Mouse (Mus musculus) mouse trophoblast stem cell (cell line): ENCODE measurements around the gene Cdc14a.

Source experiments
- in situ Hi-C, 2 experiments: fragments of 300-500 bp; cut with MseI, MboI; formaldehyde crosslinking; loops; 2 replicates in 1 of 2; 3 replicates in 1 of 2; pipeline ENCODE4 v1.15.1; 2025

Gene Cdc14a

DNA sequence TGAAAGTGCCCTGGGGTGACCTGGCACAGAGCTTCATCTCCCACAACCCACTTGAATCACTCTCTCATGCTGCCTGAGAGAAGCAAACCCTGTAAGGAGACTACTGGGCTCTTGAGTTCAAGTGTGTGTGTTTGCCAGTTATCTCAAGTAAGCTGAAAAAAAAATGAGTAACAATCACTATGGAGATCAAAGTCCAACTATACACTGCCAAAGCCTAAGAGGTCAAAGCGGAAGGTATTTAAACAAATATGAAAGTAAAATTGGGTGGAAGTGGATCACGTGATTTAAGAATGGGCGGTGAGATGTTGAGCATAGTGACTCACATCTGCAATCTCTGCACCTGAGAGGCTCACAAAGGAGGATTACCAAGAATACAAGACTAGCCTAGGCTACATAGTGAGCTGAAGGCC lies 9.4 kb downstream of the Cdc14a start:
- in situ Hi-C loops: no loop called here

DNA sequence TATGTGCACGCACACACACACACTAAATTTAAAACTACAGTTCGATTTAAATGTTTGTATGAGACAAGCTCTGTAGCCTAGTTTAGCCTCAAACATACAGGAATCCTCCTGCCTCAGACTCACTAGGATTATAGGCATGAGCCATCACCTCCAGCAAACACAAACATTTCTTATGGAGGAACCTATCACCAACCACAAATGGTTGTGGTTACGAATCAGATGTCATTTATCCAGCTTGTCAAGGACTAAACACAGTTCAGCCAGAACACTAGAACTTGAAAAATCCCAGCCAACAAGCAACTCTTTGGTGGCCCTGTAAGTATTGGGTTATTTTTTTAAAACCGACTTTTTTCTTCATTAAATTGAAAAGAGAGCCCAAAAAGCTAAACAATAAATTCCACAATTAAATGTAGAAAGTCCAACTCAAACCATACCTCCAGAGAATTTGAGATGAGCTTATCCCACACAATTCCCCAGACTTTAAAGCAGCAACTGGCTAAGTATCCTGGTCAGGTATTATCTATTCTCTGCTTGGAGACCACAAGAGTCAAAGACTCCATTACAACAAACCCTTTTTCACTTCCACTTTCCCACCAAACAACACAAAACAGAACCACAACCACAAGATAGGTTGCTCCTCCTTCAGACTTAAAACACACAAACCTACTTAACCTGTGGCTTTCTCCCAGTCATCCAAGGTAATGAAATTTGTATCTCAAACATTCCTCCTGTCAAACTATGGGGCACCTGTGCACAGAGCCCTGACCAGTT lies 10.7 kb downstream of the Cdc14a start:
- in situ Hi-C loops: no loop called here

DNA sequence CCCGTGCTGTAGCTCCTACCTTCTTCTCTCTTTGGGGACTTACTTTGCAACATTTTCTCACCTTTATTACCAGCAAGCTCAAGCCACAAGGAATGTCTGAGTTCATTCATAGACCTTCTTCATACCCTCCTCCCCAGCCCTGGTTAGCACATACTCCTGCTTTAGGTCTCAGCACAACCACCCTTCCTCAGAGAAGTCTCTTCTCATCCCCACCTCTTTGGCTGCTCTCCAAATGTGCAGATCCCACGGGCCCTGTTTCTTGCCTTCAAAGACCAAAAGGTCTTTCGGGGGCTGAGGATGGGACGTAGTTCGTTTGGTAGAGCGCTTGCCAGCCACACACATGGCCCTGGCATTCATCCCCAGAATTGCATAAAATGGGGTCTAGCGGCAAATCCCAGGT lies 13.8 kb downstream of the Cdc14a start:
- in situ Hi-C loops: no loop called here

DNA sequence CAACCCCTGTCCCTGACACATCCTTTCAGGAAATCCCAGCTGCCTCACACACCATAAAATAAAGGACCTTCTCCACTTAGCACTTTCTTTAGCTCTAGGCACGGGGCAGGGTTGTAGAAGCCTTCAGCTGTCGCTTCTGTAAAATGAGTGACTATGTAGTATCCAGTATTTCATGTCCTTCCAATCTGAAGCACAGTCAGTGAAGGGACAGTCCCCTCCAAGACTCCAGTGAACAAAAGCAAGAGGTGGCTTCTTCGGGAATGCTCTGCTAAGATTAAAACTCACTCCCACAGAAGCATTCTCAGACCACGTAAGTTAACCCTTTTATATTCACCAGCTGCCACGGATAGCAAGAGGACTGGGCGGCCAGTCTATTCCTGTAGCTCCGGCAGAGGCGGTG lies 14.3 kb downstream of the Cdc14a start:
- in situ Hi-C loops: no loop called here

DNA sequence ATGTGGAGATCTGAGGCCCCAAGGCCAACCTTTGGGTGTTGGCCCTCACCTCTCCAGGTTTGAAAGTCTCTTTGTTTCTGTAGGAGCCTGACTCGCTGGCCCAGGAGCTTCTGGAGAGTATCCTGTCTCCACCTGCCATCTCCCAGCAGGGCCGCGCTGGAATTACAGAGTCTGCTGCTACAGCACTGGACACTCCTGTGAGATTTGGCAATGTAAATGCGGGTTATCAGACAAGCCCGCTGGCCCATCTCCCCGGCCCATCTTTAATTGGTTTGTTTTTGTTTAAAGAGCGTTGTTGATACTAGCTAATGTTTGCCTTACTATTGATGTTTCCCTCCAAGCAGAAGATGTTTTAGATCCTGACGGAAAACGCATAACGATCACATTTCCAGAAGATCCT lies 15.0 kb downstream of the Cdc14a start:
- in situ Hi-C loops: no loop called here

DNA sequence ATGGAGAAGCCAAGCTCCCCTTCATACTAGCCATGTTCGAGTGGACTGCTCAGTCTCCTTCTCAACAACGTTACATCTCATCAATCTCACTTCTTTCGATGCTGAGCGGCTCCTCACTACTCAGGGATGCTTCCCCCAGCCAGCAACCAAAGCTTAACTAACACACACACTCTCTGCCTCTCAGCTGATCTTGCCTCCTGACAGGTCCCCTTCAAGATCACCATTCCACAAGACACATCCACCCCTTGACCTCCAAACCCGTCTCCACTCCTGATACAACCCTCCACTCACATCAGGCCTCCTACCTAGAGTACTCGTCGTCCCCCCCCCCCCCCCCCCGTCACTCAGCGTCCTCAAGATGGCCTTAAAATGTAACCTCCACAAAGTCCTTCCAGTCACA lies 18.3 kb downstream of the Cdc14a start:
- in situ Hi-C loops: no loop called here

DNA sequence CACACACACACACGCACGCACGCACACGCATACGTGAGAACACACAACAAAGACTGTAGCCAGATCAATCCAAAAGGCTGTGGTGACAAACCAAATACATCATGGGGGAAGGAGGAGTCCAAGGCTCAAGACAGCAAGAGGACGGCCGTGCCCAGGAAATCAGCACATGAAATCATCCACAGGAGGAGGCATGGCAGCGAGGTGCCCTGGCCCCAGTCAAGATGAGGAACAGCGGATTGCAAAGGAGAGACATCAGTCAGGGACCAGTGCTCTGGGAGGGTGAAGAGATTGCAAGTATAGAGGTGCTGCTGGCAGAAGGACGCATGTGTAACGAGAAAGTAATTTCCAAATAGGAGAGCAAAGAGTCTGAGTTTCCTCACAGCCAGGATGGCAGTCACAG lies 22.4 kb downstream of the Cdc14a start:
- in situ Hi-C loops: no loop called here

DNA sequence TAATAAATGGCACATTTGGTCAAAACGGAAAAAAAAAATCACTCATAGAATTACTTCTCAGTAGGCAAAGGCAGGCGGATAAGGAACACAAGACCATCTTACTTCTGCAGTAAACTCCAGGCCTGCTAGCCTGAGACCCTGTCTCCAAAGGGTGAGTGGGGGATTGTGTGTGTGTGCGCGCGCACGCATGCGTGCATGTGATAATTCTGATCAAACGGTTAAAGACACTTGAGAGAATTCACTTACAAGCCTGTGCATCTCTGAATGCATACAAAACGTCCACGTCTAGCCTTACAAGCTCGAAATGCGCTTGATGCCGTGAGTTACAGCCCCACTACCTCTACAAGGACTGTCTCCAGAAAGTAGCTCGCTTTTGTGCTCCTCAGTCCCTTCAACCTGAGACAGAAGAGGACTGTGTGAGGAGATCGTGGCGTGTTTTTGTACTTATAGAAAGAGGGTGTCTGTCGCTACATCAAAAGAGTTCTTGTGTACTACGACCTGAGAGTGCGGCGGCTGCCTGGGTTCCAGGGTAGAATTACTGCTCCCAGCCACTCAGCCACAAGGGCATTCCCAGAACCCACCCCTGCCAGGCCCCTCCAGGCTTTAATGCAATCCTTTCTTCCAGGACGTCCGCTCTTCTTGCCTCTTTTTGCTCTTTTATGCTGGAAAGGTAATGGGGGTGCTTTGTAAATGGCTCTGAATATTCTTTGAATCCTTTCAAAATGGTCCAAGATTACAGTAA lies 24.3 kb downstream of the Cdc14a start:
- in situ Hi-C loops: no loop called here

DNA sequence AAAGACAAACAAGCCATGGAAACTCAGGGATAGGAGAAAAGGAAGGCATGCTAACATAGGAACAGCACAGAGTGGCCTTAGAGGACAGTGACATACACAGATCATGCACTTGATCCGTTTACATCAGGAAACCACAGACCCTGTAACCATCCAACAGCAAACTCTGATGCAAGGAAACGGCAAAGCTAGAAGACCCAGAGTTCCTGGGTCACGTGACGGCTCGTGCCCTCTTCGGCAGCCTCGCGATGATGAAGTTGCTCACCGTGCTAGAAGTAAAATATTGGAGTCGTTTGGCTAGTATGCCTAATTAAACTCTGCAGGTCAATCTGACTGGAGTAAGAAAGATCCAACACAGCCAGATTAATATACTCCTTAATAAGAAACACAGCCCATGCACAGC lies 25.3 kb downstream of the Cdc14a start:
- in situ Hi-C loops: no loop called here

DNA sequence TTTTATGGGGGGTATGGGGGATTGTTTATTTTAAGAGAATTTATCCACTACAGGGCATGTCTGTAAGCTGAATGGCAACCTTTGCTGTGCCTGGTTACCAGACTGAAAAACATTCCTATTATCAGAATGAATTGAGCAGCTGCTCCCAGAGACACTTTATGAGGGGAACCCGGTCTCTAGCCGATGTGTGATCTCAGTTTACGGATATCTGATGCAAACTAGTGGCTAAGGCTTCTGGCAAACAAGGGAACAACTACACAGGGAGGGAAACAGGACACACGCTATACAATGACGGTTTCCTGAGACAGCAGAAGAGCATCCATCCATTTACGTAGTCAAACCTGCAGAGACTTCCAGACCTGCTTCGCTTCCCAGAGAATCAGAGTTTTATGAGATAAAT lies 25.9 kb downstream of the Cdc14a start:
- in situ Hi-C loops: no loop called here

DNA sequence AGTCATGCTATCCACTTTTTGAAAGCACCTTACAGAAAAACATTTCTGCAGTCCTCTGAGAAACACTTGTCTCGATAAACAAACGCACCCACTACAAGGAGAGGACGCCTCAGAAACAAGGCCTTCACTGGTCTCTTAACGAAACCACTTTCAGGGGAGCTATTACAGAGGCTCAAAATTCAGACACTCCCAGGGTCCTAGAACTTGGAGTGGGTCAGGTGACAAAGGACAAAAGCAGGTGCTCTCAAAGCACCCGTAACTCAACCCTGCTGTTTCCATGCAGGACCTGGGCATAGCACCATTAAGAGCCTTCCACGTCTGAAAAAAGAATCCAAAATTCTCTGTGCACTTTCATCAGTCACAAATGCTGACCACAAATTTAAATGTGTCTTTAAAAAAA lies 26.5 kb downstream of the Cdc14a start:
- in situ Hi-C loops: no loop called here

DNA sequence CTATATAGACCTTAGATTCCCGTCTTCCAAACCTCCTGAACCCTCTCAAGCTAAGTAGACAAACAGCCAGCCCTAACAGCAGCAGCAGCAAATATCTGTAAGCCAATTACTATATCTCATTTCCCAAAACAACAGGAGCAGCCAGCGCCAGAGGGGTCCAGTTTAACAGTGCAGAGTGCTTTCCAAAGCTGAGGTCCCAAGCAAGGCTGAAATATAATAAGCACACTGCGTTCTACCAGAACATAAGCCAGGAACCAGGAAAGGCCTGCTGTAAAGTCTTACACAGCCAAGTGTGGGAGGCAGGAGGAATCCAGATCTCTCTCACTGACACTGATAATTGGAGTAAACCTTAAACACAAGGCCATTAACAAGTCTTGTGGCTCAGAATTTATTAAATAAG lies 27.3 kb downstream of the Cdc14a start:
- in situ Hi-C loops: no loop called here

DNA sequence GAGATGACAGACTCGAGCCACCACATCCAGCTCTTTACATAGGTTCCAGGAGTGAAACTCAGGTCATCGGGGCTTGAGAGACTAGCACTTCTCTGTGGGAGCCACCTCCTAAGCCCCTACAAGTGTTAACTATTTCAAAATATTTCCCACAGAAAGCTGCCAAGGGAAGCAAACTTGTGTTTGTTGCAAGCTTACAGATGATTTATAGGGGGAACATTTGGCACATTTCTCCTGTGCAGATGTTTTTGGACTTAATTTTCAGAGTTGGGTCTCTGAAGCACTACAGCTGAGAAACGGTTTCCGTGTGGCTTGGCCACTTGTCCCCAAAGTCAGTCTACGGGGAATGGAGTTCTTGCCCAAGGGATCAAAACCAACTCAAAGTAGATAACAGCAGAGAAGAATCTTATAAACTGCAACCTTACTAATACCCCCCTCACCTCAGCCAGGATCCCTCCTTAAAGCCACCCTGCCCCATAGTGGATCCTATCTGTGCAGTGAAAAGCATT lies 28.9 kb downstream of the Cdc14a start:
- in situ Hi-C loops: no loop called here

DNA sequence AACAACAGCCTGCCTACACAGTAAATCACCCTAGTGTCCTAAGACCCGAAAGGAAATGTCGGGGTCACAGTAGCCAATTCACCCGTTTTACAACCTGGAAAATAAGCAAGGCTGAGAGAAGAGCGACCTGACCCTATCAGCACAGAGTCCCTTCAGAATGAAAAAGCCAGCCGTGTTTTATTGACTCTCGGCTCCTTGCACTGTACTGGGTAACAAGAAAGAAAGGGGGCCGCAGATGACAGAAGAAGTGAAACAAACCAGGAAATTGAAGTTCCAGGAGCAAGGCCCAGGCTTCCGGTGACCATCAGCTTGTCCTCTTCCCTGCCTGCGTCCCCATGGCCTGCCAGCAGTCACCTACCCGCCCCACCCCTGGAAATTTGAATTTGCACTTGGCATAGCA lies 32.4 kb downstream of the Cdc14a start:
- in situ Hi-C loops: no loop called here

DNA sequence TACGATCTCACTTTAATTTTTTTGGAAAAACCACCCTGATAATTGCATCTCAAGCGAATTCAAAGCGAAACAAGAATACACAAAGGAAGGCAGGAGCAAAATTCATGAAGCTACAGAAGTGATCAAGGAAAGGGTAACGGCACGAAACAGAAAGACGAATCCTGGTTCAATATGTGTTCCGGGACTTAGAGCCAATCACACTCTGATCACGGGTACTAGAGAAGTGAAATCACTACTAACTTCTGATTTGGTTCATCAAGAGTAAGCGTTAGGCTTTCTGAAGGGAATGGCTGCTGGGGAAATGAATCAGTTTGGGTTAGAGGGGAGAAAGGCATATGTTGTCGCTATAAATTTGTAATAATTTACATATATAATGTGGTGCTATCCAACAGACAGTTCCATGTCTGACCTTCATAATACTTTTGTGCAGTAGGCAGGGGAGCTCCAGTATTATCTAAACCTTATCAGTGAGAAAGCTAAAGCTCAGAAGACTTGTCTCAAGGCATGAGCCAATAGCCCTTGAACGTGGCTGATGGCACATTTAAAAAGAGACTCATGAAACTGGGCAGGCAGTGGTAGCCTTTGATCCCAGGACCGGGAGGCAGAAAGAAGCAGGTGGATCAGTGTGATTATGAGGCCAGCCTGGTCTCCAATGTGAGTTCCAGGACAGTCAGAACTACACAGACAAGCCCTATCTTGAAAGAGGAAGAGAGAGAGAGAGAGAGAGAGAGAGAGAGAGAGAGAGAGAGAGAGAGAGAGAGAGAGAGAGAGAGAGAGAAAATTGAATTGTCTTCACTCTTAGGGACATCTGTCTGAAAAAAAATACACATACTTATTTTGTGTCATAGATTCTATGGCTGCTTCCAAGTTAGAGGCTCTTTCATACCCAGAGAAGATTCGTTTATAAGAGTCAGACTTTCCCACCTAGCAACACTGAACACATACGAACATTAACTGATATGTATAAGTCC lies 34.0 kb downstream of the Cdc14a start:
- in situ Hi-C loops: no loop called here

DNA sequence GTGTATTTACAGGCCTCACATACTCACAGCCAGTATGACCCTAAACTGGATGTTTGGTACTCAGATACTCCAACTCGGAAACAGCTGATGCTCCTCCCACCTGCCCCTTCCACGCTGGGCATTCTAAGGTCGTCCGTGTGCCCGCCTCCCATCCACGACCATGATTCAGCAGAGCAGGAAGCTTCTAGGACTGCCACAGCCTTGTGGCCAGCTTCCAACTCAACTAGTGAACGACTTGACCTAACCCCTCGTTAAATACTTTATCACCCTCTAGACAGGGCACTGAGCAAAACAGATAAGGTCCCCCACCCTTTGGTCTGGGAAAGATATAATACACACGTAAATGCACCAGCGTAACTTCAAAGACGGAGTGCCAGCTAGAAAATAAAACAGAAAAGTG lies 35.0 kb downstream of the Cdc14a start:
- in situ Hi-C loops: no loop called here

DNA sequence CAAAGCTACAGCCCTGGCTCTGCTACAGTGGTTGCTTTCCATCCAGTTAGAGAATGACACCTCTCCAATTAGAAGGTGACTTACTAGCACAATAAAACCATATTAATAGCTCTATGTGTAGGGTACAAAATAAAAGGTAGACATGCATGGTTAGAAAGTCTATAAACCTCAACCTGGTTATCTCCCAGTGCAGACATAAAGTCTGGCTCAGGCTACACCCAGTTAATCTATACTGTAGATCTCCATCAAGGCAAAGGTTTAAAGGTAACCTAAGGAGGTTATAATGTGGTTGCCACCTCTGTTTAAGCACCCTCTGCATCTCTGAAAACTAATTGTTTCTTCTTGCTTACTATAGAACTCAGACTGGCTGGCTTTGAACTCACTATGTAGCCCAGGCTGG lies 36.9 kb downstream of the Cdc14a start:
- in situ Hi-C loops: no loop called here

DNA sequence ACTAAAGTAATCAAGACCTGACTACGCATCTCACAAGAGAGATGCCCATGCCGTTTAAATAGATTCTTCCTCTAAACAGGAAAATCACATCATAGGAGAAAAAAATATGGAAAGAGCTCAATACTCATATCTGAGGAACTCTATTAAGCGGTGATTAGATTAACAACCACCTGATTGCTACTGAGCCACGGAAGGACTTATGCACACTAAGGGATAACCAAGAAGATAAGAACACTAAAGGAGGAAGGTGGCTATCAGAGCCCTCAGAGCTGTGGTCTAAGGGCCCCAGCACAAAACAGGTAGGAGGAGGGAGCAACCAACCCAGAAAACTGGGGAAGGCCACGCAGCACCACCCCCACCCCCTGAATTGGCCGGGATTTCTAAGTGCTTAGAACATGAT lies 37.5 kb downstream of the Cdc14a start:
- in situ Hi-C loops: no loop called here

DNA sequence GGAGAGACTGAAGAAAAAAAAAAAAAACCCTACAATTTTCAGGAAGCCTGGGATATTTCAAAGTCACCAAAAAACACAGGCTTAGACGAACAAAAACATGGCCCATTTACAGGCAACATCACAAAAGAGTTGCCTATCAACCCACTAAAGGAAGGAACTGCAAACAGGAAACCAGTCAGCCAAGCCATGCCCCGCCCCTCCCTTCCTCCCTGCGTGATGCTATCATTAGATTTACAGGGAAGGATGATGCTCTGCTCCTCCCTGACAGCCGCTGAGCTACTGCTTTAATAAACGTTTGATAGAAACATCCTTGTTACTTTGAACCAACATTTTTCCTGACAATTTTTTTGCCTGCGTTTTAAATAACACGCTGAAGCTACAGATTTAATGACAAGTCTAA lies 39.5 kb downstream of the Cdc14a start:
- in situ Hi-C loops: no loop called here

DNA sequence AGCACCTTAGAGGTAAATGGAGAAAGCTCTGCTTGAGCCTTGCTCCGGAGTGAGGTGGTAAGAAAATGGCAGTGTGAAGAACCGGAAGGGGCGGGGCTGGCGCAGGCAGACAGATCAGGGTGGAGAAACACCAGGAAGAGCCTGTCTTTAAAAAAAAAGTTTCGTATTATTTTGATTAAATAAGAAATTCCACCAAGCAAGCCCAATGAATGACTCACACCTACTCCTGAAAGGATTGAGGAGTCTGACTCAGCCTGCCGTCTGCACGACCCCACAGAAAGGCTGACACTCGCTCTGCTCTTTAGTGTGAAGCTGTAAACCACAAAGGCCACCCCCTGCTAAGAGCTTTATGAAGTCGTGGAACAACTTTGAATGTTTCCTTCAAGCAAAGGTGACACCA lies 43.5 kb downstream of the Cdc14a start:
- in situ Hi-C loops: no loop called here

DNA sequence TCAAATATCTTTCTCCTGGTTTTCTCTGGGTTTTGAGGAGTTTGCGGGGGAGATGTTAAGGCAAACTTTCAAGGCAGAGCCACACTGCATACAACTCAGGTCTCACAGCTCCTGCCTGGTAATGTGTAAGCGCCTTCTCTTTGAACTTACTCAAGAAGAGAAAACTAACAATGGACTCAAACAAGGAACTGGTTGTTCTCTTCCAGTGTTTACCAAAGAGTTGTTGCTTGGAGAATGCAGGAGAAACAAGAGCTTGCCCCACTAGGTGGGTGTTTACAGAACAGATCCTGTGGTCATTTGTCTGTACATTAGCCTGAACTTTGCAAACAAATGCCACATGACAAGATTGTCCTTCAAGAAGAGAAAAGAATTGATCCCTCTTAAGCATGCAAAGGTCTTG lies 48.4 kb downstream of the Cdc14a start:
- in situ Hi-C loops: no loop called here

DNA sequence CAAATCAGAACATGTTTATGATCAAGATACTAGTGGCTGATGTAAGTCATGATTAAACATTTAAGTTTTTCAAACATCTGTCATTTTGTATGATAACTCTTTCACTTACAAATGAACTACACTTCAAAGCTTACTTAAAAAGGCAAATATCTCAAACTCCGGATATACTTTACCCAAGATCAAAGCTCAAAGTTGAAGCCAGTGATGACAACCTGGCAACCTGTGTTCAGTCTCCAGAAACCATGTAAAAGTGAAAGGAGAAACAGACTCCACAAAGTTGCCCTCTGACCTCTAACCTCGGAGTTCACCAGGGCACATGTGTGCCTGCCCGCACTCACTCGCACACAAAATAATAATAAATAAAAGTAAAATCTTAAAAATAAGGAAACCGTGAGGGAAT lies 49.3 kb downstream of the Cdc14a start:
- in situ Hi-C loops: no loop called here
